Mouse (Mus musculus): ENCODE data around the gene Gm45062. TPM values are rescaled to one million over a fixed set of nuclear protein-coding genes. Genes with fewer than 3 reads are reported as not detected.
A peak's percentile ranks its signal among the peaks of the same experiment; 100 is the strongest.
"Not testable (repeated sequence)": the region's sequence is repeated elsewhere in the genome, so short reads cannot be mapped to it uniquely, and the experiment has no call there.

Gm45062 gene
- total RNA-seq, 4 experiments from 2014 or later = 4.6 to 6.6 (median 5.0) TPM

DNA sequence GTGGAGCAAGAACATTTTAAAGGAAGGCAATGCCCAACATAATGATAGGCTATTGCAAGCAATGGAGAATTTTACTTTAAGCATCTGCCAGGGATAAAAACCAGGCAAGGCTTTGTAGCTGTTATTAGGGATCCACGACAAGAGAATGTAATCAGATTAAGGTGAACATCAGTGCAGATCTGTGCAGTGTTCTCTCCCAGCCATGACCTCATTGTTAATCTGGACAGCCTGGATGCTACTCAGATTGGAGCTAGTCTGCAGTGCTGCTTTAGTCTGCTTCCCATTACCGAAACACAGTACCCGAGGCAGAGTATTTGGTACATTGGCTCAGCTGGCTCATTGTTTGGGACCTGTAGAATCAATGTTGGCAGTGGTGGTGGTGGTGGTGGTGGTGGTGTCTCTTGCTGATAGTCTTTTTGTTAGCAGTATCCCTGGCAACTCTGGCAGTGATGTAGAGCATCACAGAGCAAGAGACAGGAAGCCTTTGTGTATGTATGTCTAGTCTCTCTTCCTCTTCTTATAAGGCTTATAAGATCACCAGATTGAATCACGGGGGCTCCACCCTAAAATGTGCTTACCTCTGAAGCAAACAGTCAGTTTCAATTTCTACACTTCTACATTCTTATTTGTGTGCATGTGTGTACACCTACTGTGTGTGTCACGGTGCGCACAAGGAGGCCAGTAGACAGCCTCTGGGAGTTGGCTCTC lies 245.4 kb downstream of the Gm45062 start:
- DNase-seq (ENCODE audit: low spot score in 2 of 2) = peak in 1 of 2 experiments; percentile 13

DNA sequence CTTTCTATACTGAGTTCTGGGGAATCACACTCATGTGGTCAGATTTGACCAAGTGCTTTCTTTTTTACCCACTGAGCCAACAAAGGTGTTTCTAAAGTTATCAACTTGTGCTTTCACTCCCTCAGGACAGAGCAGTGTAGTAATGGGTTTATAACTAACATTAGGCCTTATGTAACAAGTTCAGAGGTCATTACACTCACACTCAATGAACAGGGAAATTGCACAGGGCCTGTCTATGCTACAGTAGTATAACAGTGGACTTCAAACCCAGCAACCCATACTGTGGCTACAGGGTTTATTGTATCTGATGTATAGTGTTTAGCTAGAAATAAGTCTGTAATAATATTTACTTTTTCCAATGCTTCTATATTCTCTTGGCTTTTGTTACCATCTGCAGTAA lies 247.4 kb downstream of the Gm45062 start:
- no peak for DNase-seq (ENCODE audit: low spot score in 2 of 2)

DNA sequence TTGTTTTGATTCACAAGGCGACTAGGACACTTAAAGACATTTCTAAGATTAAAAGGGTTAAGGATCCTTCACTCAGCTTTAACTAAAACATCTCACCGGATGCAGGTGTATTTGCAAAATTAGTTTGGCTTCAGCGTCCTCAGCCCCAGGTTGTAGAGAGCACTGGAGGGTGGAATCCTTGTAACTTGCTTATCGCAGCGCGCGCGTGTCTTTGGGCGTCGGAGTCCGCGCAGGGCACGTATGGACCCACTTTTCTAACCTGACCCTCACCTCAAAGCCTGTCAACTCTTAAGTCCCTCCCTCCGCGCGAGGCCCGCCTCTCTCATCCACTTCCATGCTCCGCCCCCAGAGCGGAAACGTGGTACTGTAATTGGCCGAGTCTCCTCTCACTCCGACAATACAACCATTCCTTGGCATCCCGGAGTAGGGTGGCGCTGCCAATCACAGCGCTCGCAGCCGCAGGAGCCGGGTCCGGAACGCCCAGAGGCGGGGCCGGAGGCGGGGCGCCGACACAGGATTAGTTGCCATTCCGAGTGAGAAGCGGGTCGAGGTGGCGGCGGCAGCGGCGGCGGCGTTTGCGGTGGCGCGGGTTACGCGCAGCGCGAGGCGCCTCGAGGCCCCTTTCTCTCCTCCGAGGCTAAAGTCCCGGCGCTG lies 249.8 kb downstream of the Gm45062 start:
- DNase-seq (ENCODE audit: low spot score in 2 of 2) = peak; percentile 99

DNA sequence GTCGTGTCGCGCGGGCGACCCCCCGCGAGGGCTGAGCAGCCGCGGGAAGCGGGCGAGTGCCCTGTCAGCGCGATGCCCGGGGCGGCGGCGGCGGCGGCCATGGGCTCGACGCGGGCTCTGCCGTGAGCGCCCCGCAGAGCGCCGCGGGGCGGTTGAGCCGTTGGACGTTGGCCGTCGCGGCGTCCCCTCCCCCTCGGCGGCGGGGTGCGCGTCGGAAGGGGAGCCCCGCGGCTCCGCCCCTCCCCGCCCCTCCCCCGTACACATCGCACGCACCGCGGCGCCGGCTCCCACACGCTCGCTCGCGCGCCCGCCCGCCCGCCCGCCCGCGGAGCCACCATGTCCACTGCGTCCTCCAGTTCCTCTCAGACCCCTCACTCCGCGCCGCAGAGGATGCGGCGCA lies 250.3 kb downstream of the Gm45062 start, which contains the start of gene Glcci1:
Gene Glcci1, plus strand, starts transcription at position 50 of the 400 bp plus-strand sequence.
- peak in 1 of 2 experiments; percentile 29 for DNase-seq (ENCODE audit: low spot score in 2 of 2)

DNA sequence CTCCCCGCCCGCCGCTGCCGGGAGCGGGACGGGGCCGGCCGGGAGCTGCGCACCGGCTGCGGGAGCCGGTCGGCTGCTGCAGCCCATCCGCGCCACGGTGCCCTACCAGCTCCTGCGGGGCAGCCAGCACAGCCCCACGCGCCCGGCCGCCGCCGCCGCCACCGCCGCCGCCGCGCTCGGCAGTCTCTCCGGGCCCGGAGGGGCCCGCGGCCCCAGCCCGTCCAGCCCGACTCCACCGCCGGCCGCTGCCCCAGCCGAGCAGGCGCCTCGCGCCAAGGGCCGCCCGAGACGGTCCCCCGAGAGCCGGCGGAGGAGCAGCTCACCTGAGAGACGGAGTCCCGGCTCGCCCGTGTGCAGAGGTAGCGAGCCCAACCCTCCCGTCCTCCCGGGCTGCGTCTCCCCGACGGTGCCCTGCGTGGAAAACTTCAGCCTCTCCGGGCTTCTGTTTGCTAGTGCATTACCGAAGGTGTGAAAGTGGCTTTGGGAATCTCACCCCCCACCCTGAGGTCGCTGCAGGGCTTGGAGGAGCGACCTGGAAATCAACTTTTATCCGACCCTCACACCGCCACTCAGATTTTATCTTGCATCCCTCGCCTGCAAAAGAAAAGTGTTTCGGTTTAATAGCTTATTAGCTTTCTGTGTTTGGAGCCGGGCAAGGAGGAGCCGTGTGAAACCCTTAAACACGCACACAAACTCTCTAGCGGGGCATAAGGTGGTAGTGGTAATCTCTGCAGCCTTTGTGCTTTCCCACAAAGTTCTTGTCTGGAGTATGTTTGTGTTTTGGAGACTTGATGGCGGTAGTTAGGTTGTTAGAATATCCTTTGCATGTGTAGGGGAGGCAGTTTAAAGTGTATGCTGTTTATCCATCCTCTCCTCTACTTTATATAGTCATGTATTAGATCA lies 251.0 kb downstream of the Gm45062 start:
- DNase-seq (ENCODE audit: low spot score in 2 of 2) = peak in 1 of 2 experiments; percentile 26

DNA sequence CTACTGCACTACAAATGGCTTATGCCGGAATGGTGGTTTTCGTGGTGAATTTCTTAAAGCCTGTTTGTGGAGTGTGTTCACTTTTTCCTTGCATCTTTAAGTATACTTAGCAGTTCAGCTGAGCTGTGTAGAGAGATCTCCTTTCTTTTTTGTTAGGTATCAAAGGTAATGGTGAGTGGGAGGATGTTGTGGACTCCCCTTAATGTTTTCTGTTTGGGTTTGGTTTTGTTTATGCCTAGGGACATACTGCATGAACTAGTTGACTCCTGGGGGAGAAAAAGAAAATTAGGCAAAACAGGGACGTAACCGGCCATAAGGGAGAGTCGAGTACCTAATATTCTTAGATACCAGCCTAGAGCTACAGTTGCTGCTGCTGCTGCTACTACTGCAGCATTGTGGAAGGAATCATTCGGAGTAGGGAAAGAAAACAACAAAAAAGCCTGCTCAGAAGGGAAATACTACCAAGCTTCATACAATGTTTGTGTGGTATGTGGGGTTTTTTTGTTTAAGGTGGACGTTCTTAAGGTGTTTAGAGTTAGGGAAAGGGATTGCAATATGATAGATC lies 251.7 kb downstream of the Gm45062 start:
- DNase-seq (ENCODE audit: low spot score in 2 of 2) = no peak

DNA sequence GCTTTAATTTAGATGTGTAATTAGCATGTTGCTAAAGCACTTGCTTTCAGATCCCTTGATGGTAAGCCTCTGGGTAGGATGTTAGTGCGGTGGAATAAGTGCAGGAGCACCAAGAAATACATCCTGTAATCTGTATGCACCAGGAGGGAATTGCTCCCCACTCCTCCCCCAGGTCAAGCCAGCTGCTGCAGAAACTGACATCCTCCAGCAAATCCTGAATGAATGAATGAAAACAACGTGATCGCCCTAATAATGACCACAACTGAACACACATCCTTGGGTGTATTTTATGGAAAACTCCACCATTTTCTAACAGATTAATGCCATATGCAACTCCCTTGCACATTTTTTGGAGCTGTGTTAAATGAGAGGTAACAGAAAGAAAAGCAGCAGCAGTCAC lies 252.2 kb downstream of the Gm45062 start:
- DNase-seq (ENCODE audit: low spot score in 2 of 2) = no peak

DNA sequence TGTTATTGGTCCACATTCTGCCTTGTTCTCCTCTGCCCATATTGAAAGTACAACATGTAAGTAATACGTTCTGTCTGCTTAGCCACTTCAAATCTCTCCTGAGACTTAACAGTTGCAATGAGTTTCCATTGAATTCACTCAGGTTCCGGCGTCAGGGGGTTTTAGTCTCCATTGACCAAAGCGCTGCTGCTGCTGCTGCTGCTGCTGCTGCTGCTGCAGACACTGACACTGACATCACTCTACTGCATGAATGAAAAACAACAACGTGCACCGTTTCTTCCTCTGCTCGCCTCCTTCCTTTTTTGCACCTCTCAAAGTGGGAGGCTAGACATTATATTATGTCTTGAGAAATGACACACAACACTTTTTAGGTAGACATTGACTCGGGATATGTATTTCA lies 253.2 kb downstream of the Gm45062 start:
- DNase-seq (ENCODE audit: low spot score in 2 of 2) = no peak

DNA sequence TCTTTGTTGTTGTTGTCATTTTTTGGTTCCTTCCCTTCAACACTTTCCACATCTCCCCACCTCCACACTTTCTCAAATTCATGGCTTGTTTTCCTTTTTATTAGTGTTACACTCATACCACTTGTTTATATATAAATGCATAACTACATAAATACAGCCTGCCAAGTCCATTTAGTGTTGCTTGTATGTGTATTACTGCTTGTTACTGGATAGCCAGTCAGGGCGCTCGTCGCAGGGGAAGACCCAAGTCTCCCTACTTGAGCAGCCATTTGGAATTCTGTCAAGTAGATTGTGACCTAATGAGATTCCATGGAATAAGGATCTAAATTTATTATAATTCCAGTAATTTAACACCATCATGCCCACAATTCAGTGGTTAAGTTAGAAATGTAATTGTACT lies 260.4 kb downstream of the Gm45062 start:
- no peak for DNase-seq (ENCODE audit: low spot score in 2 of 2)

DNA sequence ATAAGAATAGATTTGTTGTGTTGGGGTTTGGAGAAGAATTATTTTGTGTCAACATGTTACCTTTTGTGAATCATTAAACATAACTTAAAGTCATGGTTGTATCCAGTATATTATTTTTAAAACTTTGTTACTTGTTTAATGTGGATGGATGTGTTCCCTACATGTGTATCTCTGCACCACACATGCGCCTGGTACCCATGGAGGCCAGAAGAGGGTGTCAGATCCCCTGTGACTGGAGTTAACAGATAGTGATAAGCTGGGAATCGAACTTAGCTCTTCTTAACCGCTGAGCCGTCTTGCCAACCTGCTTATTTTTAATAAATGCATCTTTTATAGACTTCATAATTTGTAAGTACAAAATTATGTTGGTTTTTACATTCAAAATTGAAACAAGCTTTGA lies 262.0 kb downstream of the Gm45062 start:
- no peak for DNase-seq (ENCODE audit: low spot score in 2 of 2)

DNA sequence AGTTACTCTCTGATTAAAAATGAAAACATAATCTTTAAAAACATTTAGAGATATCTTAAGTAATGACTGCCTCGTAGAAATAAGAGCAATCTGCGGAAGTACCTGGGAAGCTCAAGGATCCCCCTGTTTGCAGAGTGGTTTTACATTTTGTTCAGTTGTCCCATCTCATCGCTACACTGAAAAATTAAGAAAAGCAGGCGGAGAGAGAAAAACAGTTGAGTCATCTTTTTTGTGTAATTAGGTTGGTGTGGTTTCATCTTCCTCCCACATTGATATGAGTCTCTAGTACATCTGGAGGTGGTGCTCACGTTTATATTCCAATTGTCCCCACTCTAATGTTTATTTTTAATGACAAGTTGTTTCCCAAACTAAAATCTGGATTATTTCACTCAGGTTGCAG lies 265.5 kb downstream of the Gm45062 start:
- DNase-seq (ENCODE audit: low spot score in 2 of 2) = no peak

DNA sequence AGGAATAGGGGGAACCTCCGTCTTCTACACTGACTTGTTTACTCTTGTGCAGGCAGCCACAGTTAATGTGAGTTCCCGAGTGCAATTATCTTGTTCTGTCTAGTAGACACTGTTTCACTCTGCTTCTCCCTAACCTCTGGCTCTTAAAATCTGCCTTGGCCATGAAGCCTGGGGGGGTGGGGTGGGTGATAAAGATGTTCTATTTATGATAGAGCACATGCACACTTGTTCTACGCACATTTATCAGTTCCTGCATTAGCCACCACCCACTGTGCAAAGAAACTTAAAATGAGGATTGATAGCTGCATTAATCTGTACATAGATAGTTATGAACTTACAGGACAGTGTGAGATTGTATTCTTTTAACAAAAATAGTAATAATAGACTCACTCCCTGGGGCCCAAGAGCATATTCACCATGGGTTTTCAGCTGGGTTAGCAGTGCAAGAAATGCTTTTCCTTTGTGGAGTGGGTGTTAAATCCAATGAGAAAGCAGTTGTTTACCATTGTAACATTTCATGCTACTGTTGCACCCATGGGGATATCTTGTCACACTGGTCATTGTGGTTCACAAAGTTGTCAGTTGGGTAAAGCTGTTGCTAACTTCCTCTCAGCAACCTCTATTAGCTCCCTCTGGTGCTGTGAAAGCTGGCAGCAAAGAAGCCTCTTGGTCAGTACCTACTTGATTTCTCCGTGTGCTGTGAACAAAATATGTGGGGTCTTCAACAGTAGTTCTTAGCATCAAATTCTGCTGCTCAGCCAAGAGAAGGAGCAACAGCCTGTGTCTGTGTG lies 272.0 kb downstream of the Gm45062 start:
- DNase-seq (ENCODE audit: low spot score in 2 of 2) = no peak

DNA sequence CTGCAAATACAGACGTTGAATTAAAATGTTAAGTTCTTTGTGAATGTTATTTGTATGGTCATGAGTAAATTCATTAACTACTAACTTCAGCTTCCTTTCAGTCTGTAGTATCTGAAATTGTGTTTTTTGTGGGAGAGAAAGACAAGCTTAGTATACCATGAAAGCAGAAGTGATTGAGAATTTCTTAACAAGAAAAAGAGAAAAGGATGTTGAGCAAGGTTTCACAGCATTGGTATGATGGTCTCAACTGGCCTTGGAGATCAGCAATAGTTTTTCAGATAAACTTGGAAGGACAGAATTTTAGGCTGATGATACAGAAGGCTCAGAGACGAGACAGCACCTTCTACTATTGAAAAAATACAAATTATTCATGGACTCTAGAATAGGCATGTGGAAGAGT lies 277.7 kb downstream of the Gm45062 start:
- DNase-seq (ENCODE audit: low spot score in 2 of 2) = no peak

DNA sequence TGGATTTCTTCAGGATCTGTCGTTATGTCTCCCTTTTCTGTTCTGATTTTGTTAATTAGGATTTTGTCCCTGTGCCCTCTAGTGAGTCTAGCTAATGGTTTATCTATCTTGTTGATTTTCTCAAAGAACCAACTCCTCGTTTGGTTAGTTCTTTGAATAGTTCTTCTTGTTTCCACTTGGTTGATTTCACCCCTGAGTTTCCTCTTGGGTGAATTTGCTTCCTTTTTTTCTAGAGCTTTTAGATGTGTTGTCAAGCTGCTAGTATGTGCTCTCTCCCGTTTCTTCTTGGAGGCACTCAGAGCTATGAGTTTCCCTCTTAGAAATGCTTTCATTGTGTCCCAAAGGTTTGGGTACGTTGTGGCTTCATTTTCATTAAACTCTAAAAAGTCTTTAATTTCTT lies 282.3 kb downstream of the Gm45062 start:
- not testable (repeated sequence) for DNase-seq (ENCODE audit: low spot score in 2 of 2)

DNA sequence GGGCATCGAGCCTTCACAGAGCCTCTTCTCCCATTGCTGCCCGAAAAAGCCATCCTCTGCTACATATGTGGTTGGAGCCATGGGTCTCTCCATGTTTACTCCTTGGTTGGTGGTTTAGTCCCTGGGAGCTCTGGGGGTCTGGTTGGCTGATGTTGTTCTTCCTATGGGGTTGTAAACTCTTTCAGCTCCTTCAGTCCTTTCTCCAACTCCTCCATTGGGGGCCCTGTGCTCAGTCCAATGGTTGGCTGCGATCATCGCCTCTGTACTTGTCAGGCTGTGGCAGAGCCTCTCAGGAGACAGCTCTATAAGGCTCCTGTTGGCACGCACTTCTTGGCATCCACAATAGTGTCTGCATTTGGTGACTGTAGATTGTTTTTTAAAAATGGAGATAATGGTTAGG lies 285.6 kb downstream of the Gm45062 start:
- no peak for DNase-seq (ENCODE audit: low spot score in 2 of 2)

DNA sequence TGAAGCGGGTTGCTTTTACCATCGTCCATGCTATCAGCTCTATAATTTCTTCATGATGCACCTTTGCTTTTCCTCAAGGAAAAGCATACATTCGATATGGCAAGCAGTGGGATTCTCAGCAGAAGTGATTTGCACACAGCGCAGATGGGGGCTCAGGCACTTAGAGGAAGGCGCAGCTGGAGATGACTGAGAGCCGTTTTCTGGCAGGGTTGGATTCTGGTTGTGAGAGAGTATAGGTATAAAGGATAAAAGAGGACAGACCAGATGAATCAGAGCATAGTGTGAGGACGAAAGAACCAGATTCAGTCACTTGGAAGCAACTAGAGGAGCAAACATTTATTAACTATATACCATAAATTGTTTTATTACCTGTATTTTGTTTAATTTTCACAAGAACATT lies 286.5 kb downstream of the Gm45062 start:
- DNase-seq (ENCODE audit: low spot score in 2 of 2) = no peak

DNA sequence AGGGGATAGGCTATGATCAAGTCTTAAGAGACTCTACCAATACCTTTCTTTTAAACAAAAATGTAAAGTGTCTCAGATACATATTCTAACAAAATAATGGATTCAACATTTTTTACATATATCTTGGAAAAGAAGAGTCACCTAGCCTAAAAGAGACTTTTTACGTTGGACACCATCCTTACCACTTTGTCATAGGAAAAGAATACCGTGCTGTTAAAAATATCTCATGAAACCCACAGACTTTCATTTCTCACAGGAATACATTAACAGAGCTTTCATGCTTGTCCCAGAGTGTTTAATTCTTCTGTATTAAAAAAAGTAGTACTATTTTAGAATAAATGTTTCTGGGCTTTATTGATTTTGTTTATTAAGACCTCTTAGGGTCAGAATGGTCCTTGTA lies 291.9 kb downstream of the Gm45062 start:
- DNase-seq (ENCODE audit: low spot score in 2 of 2) = no peak

DNA sequence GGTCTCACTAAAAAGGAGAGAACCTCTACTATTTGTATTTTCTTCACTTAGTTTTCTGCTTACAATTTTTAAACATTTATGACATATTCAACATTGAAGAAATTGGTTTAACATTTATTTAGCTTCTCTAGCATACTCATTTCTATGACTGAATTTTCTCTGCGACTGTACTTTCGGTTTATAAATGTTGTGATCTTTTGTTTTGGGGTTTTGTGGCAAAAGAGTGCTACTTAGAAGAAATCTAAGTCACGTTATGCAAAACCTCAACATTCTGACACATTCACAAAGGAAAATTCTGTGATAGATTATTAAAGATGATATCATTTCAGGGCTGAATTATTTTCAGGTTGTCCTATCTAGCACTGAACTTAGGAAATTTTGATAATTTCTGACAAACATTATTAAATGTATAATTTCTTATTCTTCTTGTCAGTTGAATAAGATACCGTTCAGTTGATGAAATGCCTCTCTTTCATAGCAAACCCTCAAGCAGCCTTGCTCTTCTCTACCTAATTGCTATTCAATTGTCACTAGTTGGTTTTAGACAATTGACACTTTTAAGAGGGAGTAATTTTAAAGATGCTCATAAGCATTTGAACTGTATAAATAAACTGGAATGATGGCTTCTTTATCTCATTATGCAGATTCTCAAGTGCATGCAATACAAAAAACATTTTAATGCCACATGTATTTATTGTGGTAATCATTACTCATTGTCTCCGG lies 297.8 kb downstream of the Gm45062 start:
- no peak for DNase-seq (ENCODE audit: low spot score in 2 of 2)

DNA sequence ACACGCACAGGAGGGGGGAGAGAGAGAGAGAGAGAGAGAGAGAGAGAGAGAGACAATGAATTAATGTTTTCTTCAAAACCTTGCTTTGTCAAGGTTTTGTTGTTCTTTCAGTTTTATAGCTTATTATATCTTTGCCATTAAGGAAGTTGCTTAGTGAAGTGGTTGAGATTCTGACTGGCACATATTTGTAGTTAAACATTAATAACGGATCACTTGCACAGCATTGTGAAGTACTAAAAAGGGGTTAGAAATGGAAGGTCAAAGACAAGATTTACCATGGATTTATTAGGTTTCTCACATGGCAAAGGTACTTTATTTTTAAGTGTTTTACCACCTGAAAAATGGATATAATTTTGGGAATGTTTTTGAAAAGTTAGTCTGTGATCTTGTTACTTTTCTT lies 301.4 kb downstream of the Gm45062 start:
- DNase-seq (ENCODE audit: low spot score in 2 of 2) = no peak

DNA sequence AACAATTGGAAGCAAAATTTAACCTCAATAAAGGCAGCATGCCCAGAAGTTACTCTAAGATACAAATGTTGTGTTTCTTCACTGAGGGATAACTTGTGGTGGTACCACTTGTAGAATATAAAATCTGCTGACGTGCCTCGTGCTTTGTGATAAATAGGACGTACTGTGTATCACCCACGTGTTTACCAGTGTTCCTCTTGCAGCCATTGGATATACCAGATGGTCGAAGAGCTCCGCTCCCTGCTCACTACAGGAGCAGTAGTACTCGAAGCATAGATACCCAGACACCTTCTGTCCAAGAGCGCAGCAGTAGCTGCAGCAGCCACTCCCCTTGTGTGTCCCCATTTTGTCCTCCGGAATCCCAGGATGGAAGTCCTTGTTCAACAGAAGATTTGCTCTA lies 323.1 kb downstream of the Gm45062 start:
- DNase-seq (ENCODE audit: low spot score in 2 of 2) = peak in 1 of 2 experiments; percentile 33

Measured in layer of hippocampus, adult 8-10 months (tissue).